Mouse (Mus musculus) kidney, embryonic 14.5 days (tissue): Measurements from ENCODE around the gene Pou5f1. TPM values are rescaled to one million over a fixed set of nuclear protein-coding genes. Genes with fewer than 3 reads are reported as not detected.
"Not testable (repeated sequence)": the region's sequence is repeated elsewhere in the genome, so short reads cannot be mapped to it uniquely, and the experiment has no call there.

ENCODE experiments used
- ATAC-seq: fragments of 200-750 bp; cut with Nextera tagmentation; 2 replicates; pipeline ENCODE4 v1.8.0; 2017; ENCODE audit warnings: moderate number of reproducible peaks, mild to moderate bottlenecking, moderate TSS enrichment, moderate library complexity; ENCODE audit not compliant: low FRiP score, low TSS enrichment
- H3K27ac ChIP-seq: fragments of 300-500 bp; sonication (generic); 2 replicates; pipeline ENCODE4 v1.5.1; 2014; ENCODE audit warnings: low read depth, mild to moderate bottlenecking, low read length, moderate library complexity, mixed read lengths
- H3K27me3 ChIP-seq: fragments of 300-500 bp; sonication (generic); 2 replicates; pipeline ENCODE4 v1.6.1; 2014; ENCODE audit warnings: mild to moderate bottlenecking, low read length; ENCODE audit not compliant: control insufficient read depth, insufficient read depth
- H3K36me3 ChIP-seq: fragments of 300-500 bp; sonication (generic); 2 replicates; pipeline ENCODE4 v1.6.1; 2014; ENCODE audit warnings: low read length, mixed read lengths; ENCODE audit not compliant: control insufficient read depth, insufficient read depth
- H3K4me1 ChIP-seq: fragments of 300-500 bp; sonication (generic); 2 replicates; pipeline ENCODE4 v1.6.1; 2014; ENCODE audit warnings: low read length, mixed read lengths; ENCODE audit not compliant: control insufficient read depth, insufficient read depth
- H3K4me2 ChIP-seq: fragments of 300-500 bp; sonication (generic); replicated peaks from 2 replicates; pipeline ENCODE4 v1.6.1; 2014; ENCODE audit warnings: low read depth, mild to moderate bottlenecking, low read length
- H3K4me3 ChIP-seq: fragments of 300-500 bp; sonication (generic); 2 replicates; pipeline ENCODE4 v1.5.1; 2014; ENCODE audit warnings: mild to moderate bottlenecking, low read length
- H3K9ac ChIP-seq: fragments of 300-500 bp; sonication (generic); 2 replicates; pipeline ENCODE4 v1.6.1; 2014; ENCODE audit warnings: low read depth, mild to moderate bottlenecking, low read length, moderate library complexity
- H3K9me3 ChIP-seq: fragments of 300-500 bp; sonication (generic); 2 replicates; pipeline ENCODE4 v1.6.1; 2016; ENCODE audit warnings: low read length; ENCODE audit not compliant: control insufficient read depth
- WGBS: fragments of 180-500 bp; shearing (Covaris S2); extraction: QIAGEN DNeasy Blood & Tissue Kit; methylation state at CpG from one replicate; pipeline ENCODE4 v1.1.7; 2014; 5-methylcytosine and 5-hydroxymethylcytosine counted together
- polyA plus RNA-seq: library from polyadenylated mRNA; unstranded; fragments of >200 nt; fragmentation: Nextera tagmentation; extraction: Ambion mirVana; gene quantifications from 2 replicates; pipeline ENCODE4 v1.2.1, GENCODE M21; 2014

Gene Pou5f1
- polyA plus RNA-seq, 1 experiment from 2014 or later = not detected

GRCm38 (mm10) chr17:35508279-35508678 lies 2.5 kb downstream of the Pou5f1 start:
- H3K9me3 ChIP-seq, H3K4me2 ChIP-seq, H3K27ac ChIP-seq, H3K9ac ChIP-seq, H3K36me3 ChIP-seq, H3K4me1 ChIP-seq, ATAC-seq, H3K4me3 ChIP-seq: not testable (repeated sequence)
- 68% methylated on average over 4 of the region's 5 CpGs for WGBS
- peaks cover 30% of the 10 kb centered on the region for H3K27me3 ChIP-seq

DNA sequence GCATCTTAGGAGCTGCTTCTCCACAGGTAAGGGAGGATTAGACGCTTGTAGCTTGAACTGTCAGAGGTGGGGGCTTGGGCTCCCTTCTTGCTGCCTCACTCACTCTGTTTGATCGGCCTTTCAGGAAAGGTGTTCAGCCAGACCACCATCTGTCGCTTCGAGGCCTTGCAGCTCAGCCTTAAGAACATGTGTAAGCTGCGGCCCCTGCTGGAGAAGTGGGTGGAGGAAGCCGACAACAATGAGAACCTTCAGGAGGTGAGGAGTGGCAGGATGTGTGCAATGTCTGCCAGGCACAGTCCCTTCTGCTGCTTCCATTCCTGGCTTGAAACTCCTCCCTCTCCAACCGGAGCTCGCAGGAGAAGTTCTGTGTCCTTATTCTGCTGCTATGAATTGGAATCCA lies 3.5 kb downstream of the Pou5f1 start:
- Histone ChIP-seq H3K9me3 (no peaks in the 10 kb centered on the region), H3K36me3 (peaks cover 11% of the 10 kb centered on the region; the same call in 1 of the 2 replicates), H3K4me3 (no peak overlapping the region), H3K4me2 (no peak overlapping the region), H3K27ac (no peak overlapping the region), H3K9ac (no peak overlapping the region), H3K27me3 (peaks cover 30% of the 10 kb centered on the region), H3K4me1 (no peaks in the 10 kb centered on the region)
- WGBS = 29% methylated on average over 8 of the region's 8 CpGs
- 0 out of 2 replicates have a peak, but pooled peaks have one; percentile 46 for ATAC-seq

GRCm38 (mm10) chr17:35512916-35513626 lies 7.3 kb downstream of the Pou5f1 start:
- no peak overlapping the region for H3K9ac ChIP-seq
- peaks cover 12% of the 10 kb centered on the region; the same call in 1 of the 2 replicates for H3K36me3 ChIP-seq
- WGBS = 98% methylated on average over 7 of the region's 7 CpGs
- peaks cover 4% of the 10 kb centered on the region; the same call in 1 of the 2 replicates for H3K27me3 ChIP-seq
- H3K4me3 ChIP-seq = no peak overlapping the region
- no peak overlapping the region for H3K4me2 ChIP-seq
- H3K4me1 ChIP-seq = peaks cover 13% of the 10 kb centered on the region
- ATAC-seq = no peak
- H3K9me3 ChIP-seq = no peaks in the 10 kb centered on the region
- H3K27ac ChIP-seq = no peak overlapping the region

GRCm38 (mm10) chr17:35513886-35514285 lies 8.1 kb downstream of the Pou5f1 start:
- Histone ChIP-seq H3K27ac (no peak overlapping the region), H3K4me2 (0 out of 2 replicates have a peak overlapping the region, but pooled peaks have one; percentile 90), H3K4me1 (peaks cover 14% of the 10 kb centered on the region), H3K9ac (no peak overlapping the region), H3K27me3 (peaks cover 3% of the 10 kb centered on the region; the same call in 1 of the 2 replicates), H3K4me3 (no peak overlapping the region), H3K36me3 (peaks cover 12% of the 10 kb centered on the region; the same call in 1 of the 2 replicates), H3K9me3 (no peaks in the 10 kb centered on the region)
- ATAC-seq = no peak
- WGBS = 15% methylated on average over 2 of the region's 2 CpGs

- Histone ChIP-seq H3K27ac (no peak overlapping the region), H3K4me2 (peak overlapping the region; percentile 90), H3K9me3 (no peaks in the 10 kb centered on the region), H3K4me3 (peak overlapping the region; percentile 64; the same call in 1 of the 2 replicates), H3K4me1 (peaks cover 14% of the 10 kb centered on the region), H3K9ac (peak overlapping the region; percentile 66; the same call in 1 of the 2 replicates), H3K27me3 (no peaks in the 10 kb centered on the region), H3K36me3 (peaks cover 12% of the 10 kb centered on the region; the same call in 1 of the 2 replicates)
- WGBS = 36% methylated on average over 6 of the region's 6 CpGs
- ATAC-seq = no peak
Measured at GRCm38 (mm10) chr17:35514756-35515155, 8.9 kb downstream of the Pou5f1 start.

DNA sequence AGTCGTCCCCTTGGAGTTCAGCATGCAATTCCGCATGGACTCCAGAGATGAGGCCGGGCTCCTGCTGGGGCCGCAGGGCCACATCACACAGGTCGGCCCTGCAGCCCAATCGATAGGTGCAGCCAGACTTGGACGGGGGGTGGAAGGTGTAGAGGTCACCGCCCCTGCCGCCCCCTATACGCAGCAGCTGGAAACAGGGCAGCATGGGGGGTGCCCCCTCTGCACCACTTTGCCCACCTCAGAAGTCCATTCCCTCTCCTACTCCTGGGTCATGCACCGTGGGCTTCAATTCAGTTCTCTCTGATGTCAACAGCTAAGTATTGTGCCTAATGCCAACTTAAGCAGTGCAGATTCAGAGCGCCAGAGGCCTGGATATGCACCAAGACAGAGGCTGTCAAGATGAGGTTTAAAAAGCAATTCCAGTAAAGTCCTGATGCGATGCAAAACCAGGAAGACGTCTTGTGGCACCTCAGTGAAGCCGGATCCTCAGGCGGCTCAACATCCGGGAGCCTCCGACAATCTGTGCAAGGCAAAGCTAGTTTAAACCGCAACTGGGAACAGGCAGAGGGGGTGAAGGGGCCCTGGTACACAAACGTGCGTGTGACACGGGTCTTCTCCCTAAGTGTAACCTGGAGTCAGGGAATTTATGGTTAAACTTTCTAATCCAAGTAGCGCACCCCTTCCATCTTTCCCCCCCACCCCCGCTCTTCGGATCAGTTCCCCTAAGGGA lies 10.3 kb downstream of the Pou5f1 start:
- Histone ChIP-seq H3K9ac (peak overlapping the region; percentile 66), H3K27ac (no peak overlapping the region), H3K36me3 (peaks cover 15% of the 10 kb centered on the region), H3K4me1 (peaks cover 14% of the 10 kb centered on the region), H3K4me3 (peak overlapping the region; percentile 64), H3K27me3 (no peaks in the 10 kb centered on the region), H3K9me3 (no peaks in the 10 kb centered on the region), H3K4me2 (peak overlapping the region; percentile 90)
- ATAC-seq = peak; percentile 11
- 6% methylated on average over 25 of the region's 25 CpGs for WGBS

GRCm38 (mm10) chr17:35516652-35517500 lies 11.1 kb downstream of the Pou5f1 start, which contains the start of the genes Tcf19 and Cchcr1:
TSS of gene Tcf19 (minus strand) at chr17:35516824.
TSS of gene Cchcr1 (plus strand) at chr17:35517100.
- Histone ChIP-seq H3K27me3 (no peaks in the 10 kb centered on the region), H3K4me3 (peak within 1 kb of the TSS; percentile 64), H3K27ac (peak within 1 kb of the TSS; percentile 59; the same call in 1 of the 2 replicates), H3K36me3 (peaks cover 19% of the 10 kb centered on the region), H3K9me3 (no peaks in the 10 kb centered on the region), H3K4me2 (peak within 1 kb of the TSS; percentile 90), H3K9ac (peak within 1 kb of the TSS; percentile 66), H3K4me1 (peaks cover 14% of the 10 kb centered on the region)
- ATAC-seq = peak; percentile 95
- under 1% methylated on average over 66 of the region's 67 CpGs for WGBS

DNA sequence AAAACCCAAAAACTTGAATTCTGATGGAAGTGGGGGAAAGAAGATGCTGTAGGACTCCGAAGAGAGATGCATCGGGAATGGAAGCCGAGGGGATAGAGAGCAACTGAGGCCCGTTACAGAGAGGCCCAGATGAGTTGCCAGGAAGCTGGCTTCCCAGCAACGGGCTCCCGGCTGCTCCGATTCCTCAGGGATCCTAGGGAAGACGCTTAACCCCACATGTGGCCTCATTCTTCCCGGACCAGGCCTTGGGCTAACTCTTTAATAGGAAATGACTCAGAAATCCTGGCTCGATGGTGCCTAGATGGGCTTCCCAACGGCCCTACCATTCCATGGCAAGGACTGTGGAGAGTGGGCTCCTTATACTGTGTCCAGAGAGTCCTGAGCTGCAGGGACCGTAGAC lies 11.7 kb downstream of the Pou5f1 start:
- peaks cover 19% of the 10 kb centered on the region for H3K36me3 ChIP-seq
- 6% methylated on average over 12 of the region's 12 CpGs for WGBS
- H3K9me3 ChIP-seq = no peaks in the 10 kb centered on the region
- H3K4me1 ChIP-seq = peaks cover 14% of the 10 kb centered on the region
- peak overlapping the region; percentile 61 for H3K9ac ChIP-seq
- no peaks in the 10 kb centered on the region for H3K27me3 ChIP-seq
- peak overlapping the region; percentile 64 for H3K4me3 ChIP-seq
- no peak for ATAC-seq
- peak overlapping the region; percentile 90 for H3K4me2 ChIP-seq
- peak overlapping the region; percentile 59; the same call in 1 of the 2 replicates for H3K27ac ChIP-seq
